Mouse (Mus musculus): ENCODE data around the gene Ptprn2.

Ptprn2 gene

DNA sequence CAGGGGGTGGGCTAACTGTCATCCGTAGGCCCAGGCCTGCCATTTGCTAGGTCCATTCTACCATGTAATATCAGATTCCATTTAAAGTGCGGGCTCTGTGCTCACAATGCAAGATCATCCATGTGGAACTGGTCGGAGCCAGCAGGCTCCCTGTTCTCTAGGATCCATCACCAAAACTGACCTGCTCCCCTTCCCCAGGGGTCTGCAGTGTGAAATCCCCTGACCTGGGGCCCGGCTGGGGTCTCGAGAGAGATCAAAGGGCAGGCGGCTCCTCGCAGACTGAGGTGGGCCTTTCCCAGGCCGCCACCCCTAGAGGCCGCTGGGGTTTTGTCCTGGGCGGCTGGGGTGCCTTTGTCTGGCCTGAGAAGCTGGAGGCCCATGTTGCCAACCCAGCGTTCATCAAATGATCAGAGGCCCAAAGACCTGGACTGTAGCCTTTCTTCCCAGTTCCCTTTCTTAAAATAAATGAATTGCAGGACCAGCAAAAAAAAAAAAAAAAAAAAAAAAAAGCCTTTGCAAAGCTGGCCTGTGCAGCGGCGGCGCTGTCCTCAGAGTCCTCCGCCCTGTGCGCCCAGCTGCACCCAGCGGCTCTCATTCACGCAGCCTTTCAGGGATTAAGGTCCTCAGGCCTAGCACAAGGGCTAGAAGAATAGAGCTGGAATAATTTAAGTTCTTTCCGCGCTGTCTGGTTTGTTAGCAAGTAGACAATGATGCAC, 771.8 kb downstream of the Ptprn2 start:
- peak; percentile 29 for DNase-seq (ENCODE audit: low read depth, low spot score)

DNA sequence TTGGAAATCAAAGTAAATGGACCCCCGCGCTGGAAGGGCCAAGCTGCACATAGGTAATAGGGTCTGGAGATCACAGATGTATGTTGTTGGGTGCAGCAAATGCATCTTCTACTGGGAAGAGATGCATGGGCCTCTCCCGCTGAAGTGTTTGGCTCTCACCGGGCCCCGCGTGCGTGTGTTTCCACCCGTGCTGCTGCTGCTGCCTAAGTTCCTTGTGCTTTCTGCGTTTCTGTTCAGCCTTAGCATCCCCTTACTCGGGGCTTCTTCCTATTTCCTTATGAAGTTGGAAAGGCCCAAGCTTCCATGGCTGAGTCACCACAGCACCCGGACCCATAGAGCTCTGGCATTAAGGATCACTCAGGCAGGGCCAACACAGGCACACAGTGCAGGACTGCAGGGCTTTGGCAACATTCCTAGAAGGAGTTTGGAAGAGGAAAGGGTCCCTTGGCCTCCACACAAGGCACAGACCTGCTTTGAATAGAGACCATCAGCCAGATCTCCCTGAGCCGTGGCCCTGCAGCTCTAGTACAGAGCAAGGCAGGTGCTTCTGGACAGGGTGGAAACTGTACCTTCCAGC, 772.5 kb downstream of the Ptprn2 start:
- DNase-seq (ENCODE audit: low read depth, low spot score), result no peak

GRCm38 (mm10) chr12:117260391-117261164, 775.1 kb downstream of the Ptprn2 start:
- no peak for DNase-seq (ENCODE audit: low read depth, low spot score)

DNA sequence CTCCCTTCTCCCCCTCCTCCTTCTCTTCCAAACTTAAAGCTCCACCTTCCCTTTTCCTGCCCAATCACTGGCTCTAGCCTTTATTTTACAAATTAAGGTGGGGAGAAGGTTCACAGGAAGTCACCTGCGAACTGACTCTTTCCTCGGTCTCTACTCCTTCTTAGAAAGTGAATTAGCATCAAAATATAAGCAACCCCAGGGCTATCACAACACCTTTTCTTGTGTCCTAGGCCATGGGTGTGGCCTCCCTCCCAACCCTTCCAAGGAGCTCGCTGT, 775.6 kb downstream of the Ptprn2 start:
- DNase-seq (ENCODE audit: low read depth, low spot score), result no peak

GRCm38 (mm10) chr12:117262003-117262402, 776.5 kb downstream of the Ptprn2 start:
- DNase-seq (ENCODE audit: low read depth, low spot score), result no peak

GRCm38 (mm10) chr12:117263081-117263480, 777.6 kb downstream of the Ptprn2 start:
- no peak for DNase-seq (ENCODE audit: low read depth, low spot score)

GRCm38 (mm10) chr12:117265211-117265610, 779.7 kb downstream of the Ptprn2 start:
- DNase-seq (ENCODE audit: low read depth, low spot score), result no peak

- no peak for DNase-seq (ENCODE audit: low read depth, low spot score)
Measured at GRCm38 (mm10) chr12:117268543-117269172, 783.1 kb downstream of the Ptprn2 start.

- no peak for DNase-seq (ENCODE audit: low read depth, low spot score)
Measured at GRCm38 (mm10) chr12:117269310-117269709, 783.8 kb downstream of the Ptprn2 start.

DNA sequence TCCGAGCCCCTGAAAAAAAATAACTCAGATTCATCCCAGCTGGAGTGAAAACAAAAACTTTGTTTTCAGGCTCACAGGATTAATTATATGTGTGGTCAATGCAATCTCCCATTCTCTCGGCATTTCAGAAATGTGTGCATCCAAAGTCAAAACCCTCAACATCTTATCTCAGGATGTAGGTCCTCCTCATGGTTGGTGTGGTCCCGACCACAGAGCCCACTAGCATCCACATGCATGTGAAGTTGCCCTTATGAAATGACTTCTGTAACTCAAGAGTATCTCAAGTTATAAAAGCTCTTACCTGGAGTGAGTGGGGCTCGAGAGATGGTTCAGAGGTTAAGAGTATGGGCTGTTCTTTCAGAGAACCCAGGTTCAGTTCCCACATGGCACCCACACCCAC, 784.7 kb downstream of the Ptprn2 start:
- DNase-seq (ENCODE audit: low read depth, low spot score), result no peak

- peak; percentile 28 for DNase-seq (ENCODE audit: low read depth, low spot score)
Measured at GRCm38 (mm10) chr12:117273166-117273565, 787.6 kb downstream of the Ptprn2 start.

GRCm38 (mm10) chr12:117274576-117274975, 789.1 kb downstream of the Ptprn2 start:
- no peak for DNase-seq (ENCODE audit: low read depth, low spot score)

DNA sequence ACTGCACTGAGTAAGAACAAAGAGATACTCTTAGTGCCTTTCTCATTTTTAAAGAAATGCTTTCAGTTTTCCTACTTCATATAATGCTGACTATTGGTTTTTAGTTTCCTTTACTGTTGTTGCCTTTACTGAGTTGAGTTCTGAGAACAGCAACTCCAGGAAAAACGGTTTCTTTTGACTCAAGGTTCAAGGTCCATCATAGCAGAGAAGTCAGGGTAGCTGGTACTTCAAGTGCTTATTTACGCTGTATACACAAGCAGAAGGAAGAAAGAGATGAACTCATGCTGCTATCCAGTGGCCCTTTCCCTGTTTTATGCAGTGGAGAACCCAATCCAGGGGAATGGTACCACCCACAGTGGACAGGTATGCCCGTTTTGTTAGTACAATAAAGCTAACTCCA, 795.3 kb downstream of the Ptprn2 start:
- DNase-seq (ENCODE audit: low read depth, low spot score), result no peak

GRCm38 (mm10) chr12:117282659-117283058, 797.1 kb downstream of the Ptprn2 start:
- no peak for DNase-seq (ENCODE audit: low read depth, low spot score)

DNA sequence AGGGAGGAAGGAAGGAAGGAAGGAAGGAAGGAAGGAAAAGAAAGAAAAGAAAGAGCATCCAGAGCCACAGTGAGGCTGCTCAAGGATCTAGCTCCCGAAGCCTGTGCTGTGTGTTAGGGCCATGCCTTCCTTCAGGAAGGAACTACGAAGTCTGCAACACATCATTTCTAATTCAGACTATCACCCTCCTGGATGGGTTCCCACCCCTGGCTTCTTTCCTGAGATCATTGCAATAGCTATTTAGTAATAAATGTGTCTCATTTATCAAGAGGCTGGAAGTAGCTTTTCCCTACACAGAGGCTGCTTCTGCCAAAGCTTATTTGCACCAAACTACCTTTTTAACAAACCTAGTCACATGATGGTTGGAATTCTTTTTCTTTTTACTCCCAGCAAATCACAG, 801.9 kb downstream of the Ptprn2 start:
- no peak for DNase-seq (ENCODE audit: low read depth, low spot score)

DNA sequence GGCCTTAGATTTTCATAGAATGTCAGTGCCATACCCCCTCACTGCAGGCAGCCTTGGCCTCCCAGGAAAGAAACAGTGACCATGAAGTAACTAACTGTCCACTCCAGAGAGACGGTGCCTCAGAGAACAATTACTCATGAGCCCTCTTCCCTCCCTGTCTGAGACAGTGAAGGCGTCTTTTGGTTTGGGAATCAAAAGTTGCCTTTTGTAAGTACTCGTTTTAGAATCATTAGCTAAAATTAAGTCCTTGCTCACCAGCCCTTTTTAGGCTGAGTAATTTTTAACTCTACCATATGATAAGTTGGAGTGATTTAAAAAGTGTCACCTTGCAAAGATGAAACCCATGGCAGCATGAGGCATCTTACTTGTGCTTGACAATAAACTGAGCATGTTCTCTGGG, 806.4 kb downstream of the Ptprn2 start:
- no peak for DNase-seq (ENCODE audit: low read depth, low spot score)

DNA sequence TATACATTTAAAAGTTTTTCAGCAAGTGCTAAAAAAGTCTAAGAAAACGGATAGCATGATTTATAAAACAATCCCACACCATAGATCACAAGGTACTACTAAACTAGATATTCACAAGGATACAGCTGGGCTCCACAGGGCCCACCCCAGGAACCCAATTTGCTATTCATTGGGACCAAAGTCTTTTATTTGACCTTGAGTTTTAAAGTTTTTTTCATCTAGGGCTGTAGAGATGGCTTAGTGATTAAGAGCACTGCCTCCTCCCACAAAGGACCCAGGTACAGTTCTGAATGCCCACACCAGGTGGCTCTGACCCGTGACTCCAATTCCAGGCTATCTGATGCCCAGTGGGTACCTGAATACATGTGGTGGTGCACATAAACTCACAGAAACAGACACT, 811.3 kb downstream of the Ptprn2 start:
- no peak for DNase-seq (ENCODE audit: low read depth, low spot score)

DNA sequence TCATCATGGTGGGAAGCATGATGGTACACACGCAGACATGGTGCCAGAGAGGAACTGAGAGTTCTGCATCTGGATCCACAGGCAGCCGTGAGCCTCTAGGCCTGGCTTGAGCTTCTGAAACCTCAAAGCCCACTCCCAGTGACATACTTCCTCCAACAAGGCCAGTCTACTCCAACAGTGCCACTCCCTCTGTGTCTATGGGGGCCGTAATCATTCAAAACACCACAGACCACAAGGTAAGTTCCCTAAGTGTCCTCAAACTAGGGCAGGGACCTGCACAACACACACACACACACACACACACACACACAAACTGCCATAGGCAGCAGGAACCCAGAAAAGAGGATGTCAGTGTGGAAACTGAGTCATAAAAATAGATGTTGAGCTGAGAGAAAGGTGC, 813.6 kb downstream of the Ptprn2 start:
- DNase-seq (ENCODE audit: low read depth, low spot score), result no peak

GRCm38 (mm10) chr12:117304751-117305624, 819.5 kb downstream of the Ptprn2 start:
- no peak for DNase-seq (ENCODE audit: low read depth, low spot score)

- no peak for DNase-seq (ENCODE audit: low read depth, low spot score)
Measured at GRCm38 (mm10) chr12:117305625-117306105, 820.1 kb downstream of the Ptprn2 start.

DNA sequence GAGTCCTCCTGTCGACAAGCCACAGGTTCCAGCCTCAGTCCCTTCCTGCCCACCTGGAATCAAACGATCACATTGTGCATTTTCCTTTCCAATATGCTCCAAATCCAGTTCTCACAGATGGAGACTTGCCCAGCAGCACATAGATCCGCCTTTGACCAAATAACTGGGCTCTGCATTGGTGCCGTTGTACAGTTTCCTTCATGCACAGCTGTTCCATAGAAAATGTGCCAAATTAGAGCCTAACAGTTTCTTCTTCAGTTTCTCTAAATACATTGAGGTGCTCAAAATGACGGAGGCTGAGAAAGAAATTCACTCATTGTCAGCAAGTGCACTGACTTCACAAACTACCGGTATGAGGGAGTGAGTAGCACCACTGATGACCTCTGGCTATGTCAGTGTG, 826.6 kb downstream of the Ptprn2 start:
- DNase-seq (ENCODE audit: low read depth, low spot score), result no peak

Measured in forelimb bud, embryonic 11.5 days (tissue).